Mouse (Mus musculus) erythroblast, embryonic 14.5 days (primary cell): ENCODE data around the gene Atp5e.

ENCODE experiments used
- GATA1 ChIP-seq: IDR thresholded peaks from 2 replicates; pipeline ENCODE4 v1.6.1; 2012; ENCODE audit warnings: low read length, inconsistent platforms, mixed read lengths
- TAL1 ChIP-seq: IDR thresholded peaks from 3 replicates; pipeline ENCODE4 v1.6.1; 2012; ENCODE audit warnings: low read length, inconsistent platforms, mixed read lengths

DNA sequence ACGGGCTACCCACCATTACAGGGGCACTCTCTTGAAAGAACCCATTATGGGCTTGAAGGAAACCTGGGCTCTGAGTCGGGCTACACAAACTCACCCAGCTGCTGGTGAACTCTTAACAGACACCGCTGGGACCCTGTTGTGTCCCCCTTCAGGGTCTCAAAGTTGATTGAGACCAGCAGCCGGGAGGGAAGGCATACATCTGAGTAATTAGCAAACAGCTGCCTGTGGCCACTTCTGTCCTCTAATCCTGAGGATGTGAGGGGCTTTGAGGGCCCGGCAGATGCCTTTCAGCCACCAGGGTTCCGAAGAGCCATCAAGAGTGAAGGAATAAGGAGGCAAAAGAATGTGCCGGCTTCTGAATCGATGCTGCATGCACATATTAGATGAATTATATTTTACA is 17.0 kb downstream of the Atp5e start:
- no peak for TF ChIP-seq GATA1
- no peak for TF ChIP-seq TAL1
